Mouse (Mus musculus) intestine, embryonic 14.5 days (tissue): Measurements from ENCODE around the gene 1600014C23Rik. TPM values are rescaled to one million over a fixed set of nuclear protein-coding genes. Genes with fewer than 3 reads are reported as not detected.

ENCODE experiments used
- ATAC-seq: fragments of 200-750 bp; cut with Nextera tagmentation; replicated peaks from 2 replicates; pipeline ENCODE4 v1.8.0; 2017; ENCODE audit warnings: low read depth, moderate number of reproducible peaks, moderate TSS enrichment, moderate library complexity; ENCODE audit not compliant: low FRiP score, low TSS enrichment
- DNase-seq: peaks from one replicate; pipeline ENCODE4 v3.0.0-alpha.2; 2018; ENCODE audit warnings: low spot score
- H3K27ac ChIP-seq: fragments of 300-500 bp; sonication (generic); 2 replicates; pipeline ENCODE4 v1.5.1; 2014; ENCODE audit warnings: low read depth, mild to moderate bottlenecking, control low read depth
- H3K27me3 ChIP-seq: fragments of 300-500 bp; sonication (generic); replicated peaks from 2 replicates; pipeline ENCODE4 v1.6.1; 2014; ENCODE audit warnings: low read length, control low read depth; ENCODE audit not compliant: control insufficient read depth, insufficient read depth
- H3K36me3 ChIP-seq: fragments of 300-500 bp; sonication (generic); 2 replicates; pipeline ENCODE4 v1.6.1; 2014; ENCODE audit warnings: low read length, control low read depth; ENCODE audit not compliant: control insufficient read depth, insufficient read depth
- H3K4me1 ChIP-seq: fragments of 300-500 bp; sonication (generic); replicated peaks from 2 replicates; pipeline ENCODE4 v1.6.1; 2014; ENCODE audit warnings: low read length, control low read depth, mixed read lengths; ENCODE audit not compliant: control insufficient read depth, insufficient read depth
- H3K4me2 ChIP-seq: fragments of 300-500 bp; sonication (generic); 2 replicates; pipeline ENCODE4 v1.6.1; 2014; ENCODE audit warnings: low read length
- H3K4me3 ChIP-seq: fragments of 300-500 bp; sonication (generic); 2 replicates; pipeline ENCODE4 v1.5.1; 2014; ENCODE audit warnings: low read depth, low read length, control low read depth, mixed read lengths
- H3K9ac ChIP-seq: fragments of 300-500 bp; sonication (generic); 2 replicates; pipeline ENCODE4 v1.6.1; 2014; ENCODE audit warnings: mild to moderate bottlenecking, low read length
- H3K9me3 ChIP-seq: fragments of 300-500 bp; sonication (generic); 2 replicates; pipeline ENCODE4 v1.6.1; 2016; ENCODE audit warnings: low read length, control low read depth; ENCODE audit not compliant: control insufficient read depth
- WGBS: fragments of 180-500 bp; shearing (Covaris S2); extraction: QIAGEN DNeasy Blood & Tissue Kit; methylation state at CpG from one replicate; pipeline ENCODE4 v1.1.7; 2014; 5-methylcytosine and 5-hydroxymethylcytosine counted together
- polyA plus RNA-seq: library from polyadenylated mRNA; unstranded; fragments of >200 nt; fragmentation: Nextera tagmentation; extraction: Ambion mirVana; gene quantifications from 2 replicates; pipeline ENCODE4 v1.2.1, GENCODE M21; 2014

The 1600014C23Rik gene
- polyA plus RNA-seq, 1 experiment from 2014 or later: not detected

DNA sequence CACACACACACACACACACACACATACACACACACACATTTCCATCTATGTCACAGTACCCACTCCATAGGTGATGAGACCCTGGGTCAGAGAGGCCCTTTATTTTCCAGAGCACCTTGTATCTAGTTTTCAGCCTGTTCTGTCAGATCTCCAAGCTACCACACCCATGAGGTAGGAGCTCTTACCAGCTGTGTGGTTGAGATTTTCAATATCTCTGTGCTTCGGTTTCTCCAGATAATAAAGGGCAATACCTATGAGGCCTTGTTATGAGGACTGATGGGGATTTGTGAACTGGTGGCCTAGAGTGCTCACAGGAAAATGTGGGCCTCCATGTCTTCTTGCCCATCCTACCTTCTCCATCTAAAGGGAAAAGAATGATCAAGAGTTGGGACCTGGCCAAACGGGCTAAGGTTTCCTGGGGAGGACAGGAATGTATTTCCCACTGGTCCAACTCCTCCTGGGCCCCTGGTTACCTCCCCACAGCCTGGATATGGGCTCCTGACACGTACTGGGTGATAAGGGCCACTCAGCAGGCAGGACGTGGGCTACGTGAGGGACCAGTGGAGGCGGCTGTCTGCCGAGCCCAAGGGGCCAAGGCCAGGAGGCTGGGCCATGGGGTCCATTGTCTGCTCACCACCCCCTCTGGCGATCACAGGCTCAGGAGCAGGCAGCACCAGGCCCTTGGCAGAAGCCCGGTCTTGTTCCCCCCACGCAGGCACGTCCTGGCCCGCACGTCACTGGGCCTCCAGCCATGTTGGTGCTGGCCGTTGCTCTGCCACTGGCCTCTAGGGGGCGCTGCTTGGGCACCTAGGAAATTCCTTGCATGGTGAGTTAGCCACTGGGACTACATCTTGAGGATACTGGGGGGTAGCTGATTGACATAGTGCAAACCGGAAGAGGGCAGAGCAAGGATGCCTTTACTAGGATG is 14.5 kb upstream of the 1600014C23Rik start:
- no peaks in the 10 kb centered on the region for H3K27me3 ChIP-seq
- DNase-seq (no peak), ATAC-seq (no peak)
- no peaks in the 10 kb centered on the region for H3K36me3 ChIP-seq
- 72% methylated on average over 16 of the region's 16 CpGs for WGBS
- 0 out of 2 replicates have a peak, but pooled peaks cover 5% of the 10 kb centered on the region for H3K4me1 ChIP-seq
- H3K9ac ChIP-seq: no peak overlapping the region
- H3K4me2 ChIP-seq: no peak overlapping the region
- H3K9me3 ChIP-seq: no peaks in the 10 kb centered on the region
- H3K4me3 ChIP-seq: no peak overlapping the region
- no peak overlapping the region for H3K27ac ChIP-seq

GRCm38 (mm10) chr17:45747293-45747692 is 13.6 kb upstream of the 1600014C23Rik start:
- Histone ChIP-seq H3K4me2 (no peak overlapping the region), H3K9ac (no peak overlapping the region), H3K4me3 (no peak overlapping the region), H3K4me1 (peaks cover 5% of the 10 kb centered on the region; the same call in 1 of the 2 replicates), H3K9me3 (no peaks in the 10 kb centered on the region), H3K27ac (no peak overlapping the region), H3K36me3 (no peaks in the 10 kb centered on the region), H3K27me3 (no peaks in the 10 kb centered on the region)
- 85% methylated on average over 4 of the region's 4 CpGs for WGBS
- ATAC-seq (no peak), DNase-seq (no peak)

DNA sequence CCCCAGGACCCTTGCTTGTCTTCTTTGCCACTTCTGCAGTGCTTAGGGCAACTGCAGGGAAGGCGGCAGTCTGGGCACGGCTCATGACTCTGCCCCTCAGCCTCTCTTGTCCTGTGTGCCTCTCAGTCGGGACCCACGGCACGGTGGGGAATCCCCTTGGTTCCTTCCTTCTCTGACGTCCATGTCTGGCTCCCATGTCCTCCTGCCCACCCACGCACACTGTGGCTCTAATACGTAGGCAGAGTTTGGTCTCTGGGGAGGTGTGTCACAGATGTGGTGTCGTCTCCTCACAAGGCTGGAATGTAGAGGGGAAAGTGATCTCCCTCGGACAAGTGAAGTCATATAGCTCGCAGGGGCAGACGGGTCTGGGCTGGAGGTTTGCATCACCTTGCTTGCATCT is 13.1 kb upstream of the 1600014C23Rik start:
- H3K4me1 ChIP-seq: peaks cover 5% of the 10 kb centered on the region; the same call in 1 of the 2 replicates
- no peak overlapping the region for H3K4me3 ChIP-seq
- ATAC-seq (no peak), DNase-seq (no peak)
- H3K27ac ChIP-seq: no peak overlapping the region
- WGBS: 69% methylated on average over 12 of the region's 12 CpGs
- H3K27me3 ChIP-seq: no peaks in the 10 kb centered on the region
- no peaks in the 10 kb centered on the region for H3K36me3 ChIP-seq
- no peak overlapping the region for H3K9ac ChIP-seq
- no peaks in the 10 kb centered on the region for H3K9me3 ChIP-seq
- no peak overlapping the region for H3K4me2 ChIP-seq

GRCm38 (mm10) chr17:45745629-45746028 is 12.0 kb upstream of the 1600014C23Rik start:
- H3K4me2 ChIP-seq: no peak overlapping the region
- H3K4me3 ChIP-seq: no peak overlapping the region
- no peaks in the 10 kb centered on the region for H3K9me3 ChIP-seq
- H3K36me3 ChIP-seq: no peaks in the 10 kb centered on the region
- WGBS: 89% methylated on average over 2 of the region's 2 CpGs
- H3K4me1 ChIP-seq: peaks cover 5% of the 10 kb centered on the region; the same call in 1 of the 2 replicates
- H3K27me3 ChIP-seq: no peaks in the 10 kb centered on the region
- H3K9ac ChIP-seq: no peak overlapping the region
- no peak for DNase-seq
- H3K27ac ChIP-seq: no peak overlapping the region
- ATAC-seq: no peak

GRCm38 (mm10) chr17:45742371-45743147 is 8.9 kb upstream of the 1600014C23Rik start:
- no peaks in the 10 kb centered on the region for H3K27me3 ChIP-seq
- 47% methylated on average over 13 of the region's 13 CpGs for WGBS
- peaks cover 5% of the 10 kb centered on the region; the same call in 1 of the 2 replicates for H3K4me1 ChIP-seq
- H3K4me3 ChIP-seq: no peak overlapping the region
- no peak for ATAC-seq
- no peaks in the 10 kb centered on the region for H3K36me3 ChIP-seq
- no peaks in the 10 kb centered on the region for H3K9me3 ChIP-seq
- DNase-seq: no peak
- H3K9ac ChIP-seq: no peak overlapping the region
- H3K4me2 ChIP-seq: no peak overlapping the region
- H3K27ac ChIP-seq: no peak overlapping the region

DNA sequence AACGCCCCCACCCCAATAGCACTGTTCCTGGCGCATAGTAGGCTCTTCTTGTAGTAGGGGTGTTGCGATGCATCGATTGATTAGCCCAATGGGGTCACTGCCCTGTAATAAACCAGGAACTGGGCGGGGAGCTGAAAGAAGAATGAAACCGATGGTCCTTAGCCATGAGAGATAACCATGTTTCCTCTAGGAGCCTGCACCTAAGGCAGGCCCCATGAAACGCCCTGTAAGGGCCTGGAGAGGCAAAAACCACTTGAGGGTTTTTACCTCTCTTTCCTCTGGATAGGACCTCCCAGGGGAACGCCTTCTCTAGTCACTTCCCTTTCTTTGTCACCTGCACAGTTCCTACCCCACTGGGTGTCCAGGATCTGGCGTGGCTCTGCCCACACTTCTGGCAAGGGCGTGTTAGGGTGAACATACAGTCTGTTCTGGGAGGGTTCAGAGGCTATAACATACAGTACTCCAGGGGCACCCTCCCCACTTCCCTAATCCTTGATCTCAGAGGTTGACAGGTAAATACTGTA is 3.5 kb upstream of the 1600014C23Rik start:
- Histone ChIP-seq H3K36me3 (no peaks in the 10 kb centered on the region), H3K9me3 (no peaks in the 10 kb centered on the region), H3K4me1 (peaks cover 31% of the 10 kb centered on the region), H3K27me3 (no peaks in the 10 kb centered on the region), H3K9ac (peak overlapping the region; percentile 58), H3K4me2 (peak overlapping the region; percentile 66), H3K27ac (peak overlapping the region; percentile 95), H3K4me3 (peak overlapping the region; percentile 41)
- WGBS: 15% methylated on average over 10 of the region's 10 CpGs
- ATAC-seq: peak; percentile 21; the same call in 1 of the 2 replicates
- no peak for DNase-seq

DNA sequence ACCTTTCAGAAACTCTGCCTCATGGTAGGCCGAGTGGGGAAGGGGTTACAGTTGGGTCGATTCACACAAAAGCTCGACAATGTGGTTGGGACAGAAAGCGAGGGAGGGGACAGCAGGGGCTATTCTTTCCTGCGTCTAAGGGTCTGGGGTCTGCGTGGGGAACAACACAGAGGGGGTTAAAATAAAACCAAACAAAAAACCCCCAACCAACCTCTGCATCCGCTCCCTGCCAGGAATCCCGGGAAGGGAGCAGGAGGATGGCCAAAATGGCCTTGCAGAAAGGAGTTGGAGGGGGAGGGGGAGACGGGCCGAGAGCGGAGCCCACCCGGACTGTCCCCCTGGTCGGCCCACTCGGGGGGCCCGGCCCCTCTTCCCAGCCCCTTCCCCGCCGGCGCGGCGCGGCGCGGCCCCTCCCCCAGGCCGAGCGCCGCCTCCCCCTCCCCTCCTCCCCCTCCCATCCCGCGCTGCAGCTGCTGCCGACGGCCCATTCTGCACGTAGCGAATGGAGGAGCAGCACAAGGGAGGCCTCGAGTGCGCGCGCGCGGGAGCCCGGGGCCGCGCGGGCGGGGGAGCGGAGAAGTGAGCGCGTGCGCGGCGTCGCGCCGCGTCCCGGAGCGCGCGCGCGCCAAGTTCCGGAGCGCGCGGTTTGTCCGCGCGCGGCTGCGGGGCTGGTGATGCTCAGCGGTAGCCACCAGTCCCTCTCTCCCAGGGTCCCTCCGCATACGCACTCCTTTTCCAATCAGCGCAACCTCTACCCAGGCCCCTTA is 2.9 kb upstream of the 1600014C23Rik start:
- under 1% methylated on average over 58 of the region's 72 CpGs for WGBS
- peak overlapping the region; percentile 41 for H3K4me3 ChIP-seq
- peak; percentile 71 for ATAC-seq

More for the DNA sequence above, 2.9 kb upstream of the 1600014C23Rik start:
- peak overlapping the region; percentile 66 for H3K4me2 ChIP-seq
- H3K27me3 ChIP-seq: no peaks in the 10 kb centered on the region
- peaks cover 32% of the 10 kb centered on the region for H3K4me1 ChIP-seq
- peak overlapping the region; percentile 58 for H3K9ac ChIP-seq
- DNase-seq: peak; percentile 95
- H3K27ac ChIP-seq: peak overlapping the region; percentile 95
- H3K9me3 ChIP-seq: no peaks in the 10 kb centered on the region
- no peaks in the 10 kb centered on the region for H3K36me3 ChIP-seq
